Mouse (Mus musculus) thymus, postnatal 10 days (tissue): ENCODE results near the gene Pcgf2.
"Not testable (repeated sequence)": the region's sequence is repeated elsewhere in the genome, so short reads cannot be mapped to it uniquely, and the experiment has no call there.

Experiments used
- DNase-seq, 2 experiments: peaks; one replicate each; pipeline ENCODE4 v3.0.0; 2021; ENCODE audit warnings: low spot score in 2 of 2

Pcgf2 gene

DNA sequence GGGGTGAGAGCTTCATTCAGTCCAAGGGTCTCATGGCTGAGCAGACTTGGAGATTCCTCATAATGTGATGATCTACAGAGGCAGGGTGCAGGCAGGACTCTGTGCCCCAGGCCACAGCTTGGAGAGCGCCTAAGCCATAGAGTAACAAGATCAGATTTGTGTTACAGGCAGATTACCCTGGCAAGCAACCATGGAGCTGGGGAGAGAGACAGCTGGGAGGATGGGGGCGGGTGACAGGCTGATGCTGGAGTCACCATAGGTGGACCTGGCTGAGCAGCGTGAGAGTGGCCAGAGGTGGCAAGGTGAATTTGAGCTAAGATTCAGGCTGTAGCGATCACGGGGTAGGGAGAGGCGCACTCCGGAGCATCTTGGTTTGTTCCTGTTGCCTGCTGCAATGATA is 32.1 kb downstream of the Pcgf2 start:
- no peak for DNase-seq

DNA sequence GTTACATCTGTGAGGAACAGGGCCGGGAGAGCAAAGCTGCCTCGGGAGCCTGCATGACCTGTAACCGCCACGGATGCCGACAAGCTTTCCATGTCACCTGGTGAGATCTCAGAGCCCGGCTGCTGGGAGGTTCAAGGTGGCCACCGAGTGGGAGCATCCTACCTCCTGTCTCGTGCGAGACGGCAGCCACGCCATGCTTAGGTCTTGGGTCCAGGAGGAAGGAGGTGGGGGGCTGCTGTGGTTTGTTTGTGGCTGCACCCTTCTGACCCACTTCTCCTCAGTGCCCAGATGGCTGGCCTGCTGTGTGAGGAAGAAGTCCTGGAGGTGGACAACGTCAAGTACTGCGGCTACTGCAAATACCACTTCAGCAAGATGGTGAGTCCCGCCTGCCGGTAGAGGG is 33.5 kb downstream of the Pcgf2 start:
- DNase-seq, result no peak

DNA sequence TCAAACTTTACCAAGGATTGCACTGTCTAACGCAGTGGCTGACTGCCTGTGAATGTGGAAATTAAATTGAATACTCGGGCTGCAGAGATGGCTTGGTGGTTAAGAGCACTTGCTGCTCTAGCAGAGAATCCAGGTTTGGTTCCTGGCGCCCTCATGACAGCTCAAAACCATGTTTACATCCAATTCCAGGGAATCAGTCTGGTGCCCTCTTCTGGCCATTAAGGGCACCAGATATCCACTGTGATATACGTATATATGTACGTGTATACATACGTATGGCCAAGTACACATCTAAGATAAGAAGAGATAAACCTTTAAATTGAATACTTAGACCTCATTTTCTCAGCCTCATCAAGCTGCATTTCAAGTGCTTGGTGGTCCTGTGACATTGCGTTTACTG is 34.1 kb downstream of the Pcgf2 start:
- DNase-seq, result no peak

DNA sequence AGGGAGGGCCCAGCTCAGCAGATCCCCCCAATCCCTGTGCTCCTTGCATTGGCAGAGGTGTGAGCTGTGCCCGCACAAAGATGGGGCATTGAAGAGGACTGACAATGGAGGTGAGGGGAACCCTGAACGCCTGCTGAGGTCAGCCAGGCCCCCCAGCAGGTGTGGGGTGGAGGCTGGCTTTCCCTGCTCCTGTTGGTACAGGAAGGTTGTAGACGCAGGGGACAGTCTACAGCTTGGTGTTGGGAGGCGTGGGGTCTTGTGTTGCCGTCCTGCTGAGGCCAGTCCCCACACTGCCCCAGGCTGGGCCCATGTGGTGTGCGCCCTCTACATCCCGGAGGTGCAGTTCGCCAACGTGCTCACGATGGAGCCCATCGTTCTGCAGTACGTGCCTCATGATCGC is 34.9 kb downstream of the Pcgf2 start:
- no peak for DNase-seq

DNA sequence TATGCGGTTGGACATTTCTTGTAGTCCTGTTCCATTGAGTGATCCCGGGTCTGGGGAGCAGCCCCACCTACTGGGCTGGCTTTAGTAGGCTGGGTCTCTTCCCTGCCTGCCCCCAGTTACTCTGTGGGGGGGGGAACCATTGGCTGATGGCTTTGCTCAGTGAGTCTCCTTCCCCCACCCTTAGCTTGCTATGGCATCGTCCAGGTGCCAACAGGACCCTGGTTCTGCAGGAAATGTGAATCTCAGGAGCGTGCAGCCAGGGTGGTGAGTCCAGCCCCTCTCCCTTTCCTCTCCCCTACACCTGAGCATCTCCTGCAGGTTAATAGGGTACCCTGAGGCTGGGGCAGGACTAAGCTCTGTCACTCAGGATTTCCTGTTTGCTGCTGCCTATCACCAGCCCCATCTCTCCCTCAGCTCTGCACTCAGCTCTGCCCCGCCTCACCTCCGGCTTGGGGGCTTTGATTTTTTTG is 35.5 kb downstream of the Pcgf2 start:
- DNase-seq, result peak in 1 of 2 experiments; percentile 23

DNA sequence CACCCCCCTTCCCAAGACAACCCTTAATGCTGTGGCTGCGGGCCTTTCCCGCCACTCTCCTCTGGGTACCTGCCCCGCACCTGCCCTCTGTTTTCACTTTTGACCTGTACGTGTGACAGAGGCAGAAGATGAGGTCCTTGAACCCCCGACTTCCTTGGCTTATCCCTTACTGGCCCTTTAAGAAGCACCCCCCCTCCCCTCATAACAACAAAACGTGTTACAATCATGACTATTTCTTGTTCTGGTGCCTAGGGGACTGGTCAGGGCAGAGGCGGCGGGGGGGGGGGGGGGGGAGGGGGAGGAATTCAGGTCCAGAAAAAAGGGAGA is 36.0 kb downstream of the Pcgf2 start:
- peak in 1 of 2 experiments; percentile 16 for DNase-seq

DNA sequence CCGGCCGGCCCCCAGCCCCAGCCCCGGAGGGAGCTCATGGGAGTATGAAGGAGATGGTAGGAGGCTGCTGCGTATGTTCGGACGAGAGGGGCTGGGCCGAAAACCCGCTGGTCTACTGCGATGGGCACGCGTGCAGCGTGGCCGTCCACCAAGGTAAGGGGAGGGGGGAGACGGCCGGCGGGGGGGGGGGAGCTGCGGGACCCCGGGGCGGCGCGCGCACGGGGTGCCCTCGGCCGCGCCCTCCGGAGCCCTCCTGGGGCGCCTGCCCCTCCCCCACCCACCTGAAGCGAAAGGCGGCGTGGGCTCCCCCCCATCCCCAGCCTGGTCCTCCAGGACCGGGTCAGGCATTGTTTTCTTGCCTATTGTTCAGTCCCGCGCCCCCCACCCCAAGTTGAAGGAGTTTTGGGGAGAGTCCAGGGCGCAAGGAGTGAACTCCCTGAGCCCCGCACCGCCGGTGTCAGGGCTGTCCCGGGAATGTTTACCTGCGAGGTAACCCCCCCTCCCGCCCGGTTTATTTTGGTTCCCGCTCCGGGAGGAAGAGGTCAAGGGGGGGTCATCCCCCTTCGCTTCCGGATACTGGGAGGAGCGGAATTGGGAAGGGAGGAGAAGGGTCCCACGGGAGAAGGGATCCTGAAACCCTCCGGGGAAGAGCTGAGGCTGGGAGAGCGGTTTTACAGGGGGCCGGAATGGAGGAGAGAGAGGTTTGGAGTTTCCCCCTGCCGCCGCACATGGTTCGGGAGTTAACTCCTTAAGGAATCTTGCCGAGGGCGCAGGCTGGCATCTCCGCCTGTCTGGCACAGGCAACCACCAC is 36.6 kb downstream of the Pcgf2 start:
- DNase-seq, result peak in 1 of 2 experiments; percentile 15

DNA sequence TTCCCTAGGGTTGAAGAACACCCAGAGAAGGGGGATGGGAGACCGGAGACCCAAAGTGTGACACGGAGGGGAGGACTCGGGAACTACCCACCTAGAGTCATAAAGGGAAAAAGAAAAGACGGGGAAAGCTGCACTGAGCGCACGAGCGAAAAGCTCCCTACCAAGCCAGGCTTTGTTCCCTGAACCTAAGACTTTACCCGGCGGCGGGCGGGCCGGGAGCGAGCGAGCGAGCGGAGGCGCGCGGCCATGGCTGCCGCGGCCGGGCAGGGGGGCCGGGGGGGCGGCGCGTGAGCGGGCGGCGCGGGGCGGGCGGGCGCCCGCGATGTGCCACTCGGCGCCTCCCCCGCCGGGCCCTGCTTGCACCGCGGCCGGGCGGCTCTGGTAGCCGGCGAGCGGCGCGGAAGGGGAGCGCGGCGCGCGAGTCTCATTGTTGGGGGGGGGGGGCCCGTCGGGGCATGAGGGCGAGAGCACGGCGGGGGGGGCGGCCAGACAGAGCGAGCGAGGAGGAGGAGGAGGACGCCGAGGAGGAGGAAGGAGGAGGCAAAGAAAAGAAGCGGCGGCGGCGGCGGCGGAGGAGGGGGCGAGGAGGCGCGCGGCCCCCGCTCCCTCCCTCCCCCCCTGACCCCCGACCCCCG is 37.3 kb downstream of the Pcgf2 start, which contains the start of gene Mllt6:
TSS of gene Mllt6 (plus strand) at position 522 of the 635 bp plus-strand sequence.
- peak; percentile 45 to 66 for DNase-seq

DNA sequence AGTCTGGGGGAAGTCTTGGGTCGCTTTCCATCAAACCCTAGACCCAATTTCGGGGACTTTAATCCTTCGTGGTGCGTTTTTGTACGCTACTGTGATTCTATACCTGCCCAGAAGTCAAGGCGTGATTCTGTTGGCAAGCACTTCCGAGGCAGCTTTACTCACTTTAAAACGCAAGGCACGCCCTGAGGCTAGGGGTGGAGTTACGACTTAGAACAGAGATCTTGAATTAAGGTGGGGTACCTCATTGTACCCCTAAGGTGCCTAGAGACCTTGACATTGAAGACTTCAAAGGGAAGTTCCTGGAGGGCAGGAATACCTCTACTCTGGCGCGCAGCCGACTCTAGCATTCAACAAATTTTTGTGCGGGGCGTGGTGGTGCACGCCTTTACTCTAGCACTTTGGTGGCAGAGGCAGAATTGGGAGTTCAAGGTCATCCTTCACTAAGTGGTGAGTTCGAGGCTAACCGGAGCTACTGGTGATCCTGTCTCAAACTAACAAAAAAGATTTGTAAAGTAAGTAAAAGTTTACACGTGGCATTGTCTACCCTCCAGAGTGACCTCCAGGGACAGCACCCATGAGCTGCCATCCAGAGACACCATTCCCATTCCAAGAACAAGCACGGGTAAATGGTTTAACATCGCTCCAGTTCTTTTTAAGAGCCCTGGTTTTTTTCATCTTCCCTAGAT is 37.9 kb downstream of the Pcgf2 start:
- peak in 1 of 2 experiments; percentile 17 for DNase-seq

DNA sequence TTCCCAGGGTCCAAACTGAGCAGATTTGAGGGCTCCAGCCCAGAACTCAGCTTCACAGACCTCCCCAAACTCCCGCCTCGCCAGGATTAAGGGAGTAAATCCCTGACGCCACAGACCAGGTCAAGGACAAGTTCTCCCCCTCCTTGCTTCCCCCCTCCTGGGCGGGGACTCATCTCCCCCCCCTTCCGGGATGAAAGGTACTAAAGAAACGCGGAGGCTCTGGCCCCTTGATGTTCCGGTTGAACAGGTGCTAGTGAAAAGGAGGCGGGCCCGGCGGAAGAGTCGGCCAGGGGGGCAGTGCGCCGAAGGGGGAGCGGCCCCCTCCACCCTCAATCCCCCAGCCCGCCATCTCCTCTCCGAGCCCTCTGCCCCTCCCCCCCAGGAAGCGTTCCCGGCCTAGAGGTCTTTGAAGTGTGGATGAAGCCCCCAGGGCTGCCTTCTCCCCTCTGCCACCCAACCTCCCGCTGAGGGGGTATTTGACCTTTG is 38.6 kb downstream of the Pcgf2 start:
- peak; percentile 62 to 63 for DNase-seq

DNA sequence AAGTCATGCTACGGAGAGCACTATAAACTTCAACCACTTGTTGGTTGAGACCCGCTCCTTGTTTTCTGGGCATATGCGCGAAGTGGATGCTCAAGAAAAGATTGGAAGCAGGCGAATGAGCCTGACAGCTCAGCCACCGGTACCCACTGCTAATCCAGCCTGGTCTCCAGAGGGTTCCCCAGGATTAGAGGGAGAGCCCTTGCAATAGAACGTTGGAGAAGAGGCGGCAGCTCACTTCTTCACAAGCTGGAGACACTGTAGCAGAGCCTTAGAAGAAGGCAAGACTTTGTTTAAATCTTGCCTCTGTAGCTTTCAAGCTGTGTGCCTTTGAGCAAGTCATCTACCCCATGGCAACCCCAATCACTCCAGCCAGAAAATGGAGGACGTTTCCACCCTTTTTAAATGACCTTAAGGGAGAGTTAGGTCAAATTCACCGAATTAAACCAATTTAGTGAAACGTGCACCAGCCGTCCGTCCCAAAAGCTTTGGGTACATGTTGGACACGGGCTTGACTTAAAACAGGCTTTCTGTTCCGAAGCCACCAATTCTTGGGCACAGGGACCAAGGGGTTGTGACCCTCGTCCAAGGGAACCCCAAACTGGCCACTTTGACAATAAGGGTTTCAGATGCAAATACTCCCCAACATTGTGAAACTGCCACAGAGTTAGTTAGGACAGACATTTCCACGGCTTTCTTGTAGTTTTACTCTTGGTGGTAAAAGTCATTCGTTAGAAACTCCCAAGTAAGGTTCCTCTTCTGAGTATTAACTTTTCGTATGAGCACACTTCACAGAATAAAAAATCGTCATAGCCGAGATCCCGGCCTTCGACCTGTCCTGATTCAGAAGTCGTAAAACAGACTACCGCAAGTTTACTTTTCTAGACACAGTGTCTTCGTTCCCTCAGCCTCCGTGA is 39.3 kb downstream of the Pcgf2 start:
- DNase-seq, result no peak

DNA sequence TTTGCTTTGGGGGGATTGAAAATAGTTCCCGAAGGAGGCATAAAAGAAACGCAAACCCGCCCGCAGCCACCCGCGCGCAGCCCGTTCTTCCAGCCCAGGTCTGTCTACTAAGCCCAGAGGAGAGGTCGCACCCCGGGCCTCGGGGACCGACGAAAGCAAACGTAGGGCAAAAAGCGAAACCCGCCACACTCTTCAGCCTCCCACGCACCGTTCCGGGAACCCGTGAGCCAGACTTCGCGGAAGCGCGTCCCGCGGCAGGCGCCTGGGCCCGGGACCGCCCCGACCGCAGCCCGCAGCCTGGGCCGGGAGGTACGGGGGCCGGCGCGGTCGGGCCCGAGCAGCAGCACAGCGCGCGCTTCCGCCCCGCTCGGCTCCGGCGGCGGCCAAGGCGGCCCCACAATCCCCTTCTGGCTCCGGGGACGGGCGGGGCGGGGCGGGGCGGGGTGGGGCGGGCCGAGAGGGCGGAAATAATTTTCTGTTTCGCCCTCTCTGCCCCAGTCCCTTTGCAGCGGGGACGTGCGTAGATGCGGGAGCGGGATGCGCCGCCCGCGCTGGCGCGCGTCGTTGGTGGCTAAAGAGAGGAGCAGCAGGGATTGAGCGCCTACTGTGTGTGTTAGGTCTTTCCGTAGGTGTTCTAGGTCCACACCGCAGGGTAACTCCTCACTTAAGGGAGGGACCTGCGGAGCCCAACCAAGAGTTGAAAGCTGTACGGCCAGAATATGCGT is 40.1 kb downstream of the Pcgf2 start:
- peak; percentile 60 to 72 for DNase-seq

DNA sequence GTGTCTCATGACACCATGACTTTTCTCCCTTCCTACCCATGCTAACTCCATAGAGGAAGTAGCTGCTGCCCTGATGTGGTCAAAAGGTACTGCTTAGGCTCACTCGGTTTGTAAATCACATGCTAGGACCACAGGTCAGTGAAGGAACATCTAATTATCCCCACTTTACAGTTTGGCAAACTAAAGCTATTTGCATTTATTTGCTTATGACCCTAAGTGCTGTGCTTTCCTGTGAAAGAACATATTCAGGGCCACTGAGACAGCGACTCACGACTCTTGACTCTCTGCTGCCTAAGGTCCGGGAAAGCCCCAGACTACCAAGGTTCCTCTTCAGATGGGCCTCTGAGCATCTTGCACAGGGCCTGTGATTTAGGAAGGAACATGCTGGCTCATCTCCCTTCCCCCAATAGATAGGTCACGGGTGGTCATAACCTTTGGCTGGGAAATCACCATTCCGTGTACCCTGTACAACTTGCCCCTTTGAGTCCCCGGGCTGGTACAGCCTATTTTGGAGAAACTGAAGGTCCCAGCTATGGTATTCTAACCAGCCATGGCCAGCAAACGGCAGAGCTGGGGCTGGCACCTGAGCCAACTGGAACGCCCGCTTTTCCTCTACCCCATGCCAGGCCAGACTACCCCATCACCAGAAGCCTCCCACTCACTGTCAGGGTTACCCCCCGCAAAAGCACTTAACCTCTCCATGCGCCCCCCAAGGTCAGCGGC is 40.9 kb downstream of the Pcgf2 start:
- DNase-seq, result no peak

DNA sequence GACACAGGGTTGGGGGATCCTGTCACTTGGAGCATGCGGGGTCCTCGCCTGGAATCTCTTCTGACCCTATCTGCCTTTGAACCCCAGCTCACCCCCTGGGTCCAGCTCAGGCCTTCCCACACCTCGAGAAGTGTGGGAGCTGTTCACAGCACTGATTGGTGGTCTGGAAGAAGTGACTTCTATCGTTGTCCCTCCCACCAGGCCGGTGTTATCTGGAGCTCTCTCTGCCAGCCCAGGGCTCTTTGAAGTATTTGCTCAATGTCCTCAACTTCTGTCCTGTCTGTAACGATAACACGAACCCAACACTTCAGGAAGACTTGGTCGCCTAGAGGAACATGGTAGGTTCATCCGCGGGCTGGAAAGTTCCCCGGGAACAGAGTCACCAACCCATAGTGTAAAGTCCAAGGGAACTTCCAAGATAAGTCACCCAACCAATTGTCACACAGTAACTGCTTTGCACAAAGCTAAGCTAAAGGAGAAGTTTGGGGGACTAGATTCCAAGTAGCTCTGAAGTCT is 41.5 kb downstream of the Pcgf2 start:
- no peak for DNase-seq

DNA sequence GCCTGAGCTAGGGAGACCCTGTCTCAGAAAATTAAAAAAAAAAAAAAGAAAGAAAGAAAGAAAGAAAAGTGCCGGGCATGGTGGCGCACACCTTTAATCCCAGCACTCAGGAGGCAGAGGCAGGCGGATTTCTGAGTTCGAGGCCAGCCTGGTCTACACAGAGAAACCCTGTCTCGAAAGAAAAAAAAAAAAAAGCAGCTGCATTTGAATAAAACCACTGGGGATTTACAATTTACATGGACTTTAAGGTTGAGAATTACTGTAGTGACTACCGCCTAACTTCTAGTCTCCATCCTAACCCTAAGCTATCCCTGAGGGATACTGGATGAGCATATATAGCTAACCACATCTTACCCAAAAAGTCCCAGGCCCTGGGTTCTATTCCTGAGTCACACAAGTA is 42.3 kb downstream of the Pcgf2 start:
- DNase-seq, result not testable (repeated sequence)

DNA sequence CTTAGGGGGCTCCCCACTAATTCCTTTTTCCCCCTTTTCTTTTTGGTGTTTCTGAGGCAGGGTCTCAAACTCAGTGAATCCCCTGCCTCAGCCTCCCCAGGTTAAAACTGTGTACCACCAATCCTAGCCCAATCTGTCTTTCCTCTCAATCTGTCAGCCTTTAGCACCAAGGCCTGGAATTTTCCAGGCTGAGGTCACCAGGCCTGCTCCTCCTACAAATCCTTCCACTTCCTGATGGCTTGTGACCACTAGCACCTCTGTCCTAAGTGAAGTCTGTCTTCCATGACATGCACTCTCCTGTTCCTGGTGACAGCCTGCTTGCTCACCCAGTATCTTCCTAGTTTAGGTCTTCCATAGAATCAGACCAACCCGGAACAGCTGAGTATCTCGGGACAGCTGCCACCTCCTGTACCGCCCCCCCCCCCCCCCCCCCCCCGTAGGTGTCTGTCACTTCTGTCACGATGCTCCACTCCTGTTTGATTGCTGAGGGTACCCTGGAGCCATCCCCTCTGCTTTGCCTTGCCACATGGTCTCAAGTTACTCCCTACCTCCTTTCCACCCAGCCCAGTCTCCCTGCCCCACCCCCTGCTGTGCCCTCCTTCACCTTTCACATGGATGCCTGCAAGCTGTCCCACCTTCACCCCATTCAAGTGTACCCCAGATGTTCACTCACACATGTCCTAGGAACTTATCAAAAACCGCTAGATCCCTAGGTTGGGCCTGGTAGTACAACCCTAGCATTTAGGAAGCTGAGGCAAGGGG is 42.9 kb downstream of the Pcgf2 start:
- no peak for DNase-seq

DNA sequence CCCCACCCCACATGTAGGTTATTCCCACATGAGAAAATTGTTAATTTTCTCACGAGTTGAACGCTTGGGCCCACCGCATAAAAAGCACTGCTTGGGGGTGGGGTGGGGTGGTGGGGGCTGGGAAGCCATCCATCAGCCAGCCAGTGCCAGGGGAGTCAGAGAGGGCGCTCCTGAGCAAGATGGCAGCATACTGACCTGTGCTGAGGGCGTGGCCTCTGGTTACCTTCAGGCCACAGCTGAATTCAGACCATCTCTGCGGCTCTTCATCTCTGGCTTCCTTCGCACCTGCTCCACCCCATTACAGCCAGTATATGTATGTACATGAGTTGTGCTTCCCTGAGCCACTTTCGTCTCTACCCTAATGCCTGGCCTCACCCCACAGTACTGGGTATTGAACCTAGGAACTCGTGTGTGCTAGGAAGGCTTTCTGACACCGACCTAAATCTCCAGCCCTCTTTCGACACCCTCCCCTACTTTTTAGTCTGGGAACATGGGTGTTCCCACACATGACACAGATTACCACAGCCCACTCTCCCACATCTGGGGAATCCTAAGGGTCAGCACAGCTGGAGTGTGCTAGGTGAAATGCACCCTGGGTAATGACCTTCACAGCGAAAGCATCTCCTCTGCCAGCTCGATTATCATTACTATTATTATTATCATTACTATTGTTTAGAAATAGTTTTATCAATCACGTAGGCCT is 43.9 kb downstream of the Pcgf2 start:
- no peak for DNase-seq

DNA sequence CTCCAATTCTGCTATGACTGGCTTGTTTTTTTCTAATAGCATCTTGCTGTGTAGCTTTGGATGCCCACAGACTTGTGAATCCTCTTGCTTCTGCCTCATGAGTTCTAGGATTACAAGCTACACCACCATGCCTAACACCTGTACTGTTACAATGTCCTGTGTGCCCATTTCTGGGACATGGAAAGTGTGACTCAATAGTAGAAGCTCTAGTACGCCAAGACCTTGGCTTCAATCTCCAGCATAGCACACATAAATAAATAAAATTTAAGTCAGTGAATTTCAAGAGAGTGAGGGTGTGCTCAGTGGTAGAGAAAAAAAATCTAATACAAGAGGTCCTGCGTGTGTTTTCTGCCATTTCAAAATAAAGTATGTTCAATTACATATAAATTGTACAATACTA is 46.1 kb downstream of the Pcgf2 start:
- DNase-seq, result no peak
